Mouse (Mus musculus) erythroblast, embryonic 14.5 days (primary cell): Measurements from ENCODE around the gene Prkce.

ENCODE experiments used
- GATA1 ChIP-seq: IDR thresholded peaks from 2 replicates; pipeline ENCODE4 v1.6.1; 2012; ENCODE audit warnings: low read length, inconsistent platforms, mixed read lengths
- TAL1 ChIP-seq: IDR thresholded peaks from 3 replicates; pipeline ENCODE4 v1.6.1; 2012; ENCODE audit warnings: low read length, inconsistent platforms, mixed read lengths

DNA sequence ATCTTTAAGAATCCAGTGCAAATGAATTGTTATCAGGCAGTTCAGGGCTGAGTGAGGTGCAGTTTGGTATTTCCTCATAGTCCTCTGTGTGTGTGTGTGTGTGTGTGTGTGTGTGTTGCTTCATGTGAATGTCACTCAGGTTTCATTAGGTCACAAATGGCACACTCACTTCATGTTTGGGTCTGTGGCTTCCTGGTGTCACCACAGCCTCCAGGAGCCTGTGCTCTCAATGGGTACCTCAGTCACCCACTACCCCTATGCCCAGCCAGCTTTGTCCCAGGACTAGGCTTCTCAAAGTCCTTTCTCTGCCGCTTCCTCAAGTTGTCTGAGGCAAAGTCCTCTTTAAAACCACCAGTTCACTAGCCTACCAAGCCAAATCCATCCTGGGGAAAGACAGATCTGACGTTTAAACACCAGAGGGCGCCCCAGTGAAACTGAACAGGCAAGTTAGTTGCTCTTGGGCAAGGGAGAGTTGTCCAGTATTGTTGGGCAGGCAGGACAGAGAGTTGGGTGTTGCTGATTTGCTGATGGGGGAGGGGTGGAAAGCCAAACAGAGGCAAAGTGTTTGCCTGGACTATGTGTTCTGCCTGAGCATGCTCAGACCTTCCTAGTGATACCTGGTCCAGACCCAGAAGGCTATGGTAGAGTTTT, 316.6 kb downstream of the Prkce start:
- TF ChIP-seq GATA1: no peak
- no peak for TF ChIP-seq TAL1
